Mouse (Mus musculus): Measurements from ENCODE around the gene Kpna7. TPM values are rescaled to one million over a fixed set of nuclear protein-coding genes. Genes with fewer than 3 reads are reported as not detected.
"Not testable (repeated sequence)": the region's sequence is repeated elsewhere in the genome, so short reads cannot be mapped to it uniquely, and the experiment has no call there.

The Kpna7 gene
- polyA plus RNA-seq, 1 experiment from 2014 or later, result 0.08 TPM

- Histone ChIP-seq H3K27me3 (replicated peaks; ENCODE audit: control insufficient read depth, insufficient read depth, low read length) (no peaks in the 10 kb centered on the region), H3K4me1 (replicated peaks; ENCODE audit: control insufficient read depth, insufficient read depth, low read length) (no peaks in the 10 kb centered on the region), H3K27ac (ENCODE audit: low read depth, low read length) (no peak overlapping the region), H3K9me3 (ENCODE audit: control insufficient read depth) (no peaks in the 10 kb centered on the region), H3K4me3 (ENCODE audit: low read depth, low read length) (no peak overlapping the region), H3K9ac (ENCODE audit: low read depth, low read length) (no peak overlapping the region), H3K4me2 (replicated peaks; ENCODE audit: low read depth) (no peak overlapping the region), H3K36me3 (ENCODE audit: control insufficient read depth, insufficient read depth) (peaks cover 39% of the 10 kb centered on the region)
- 83% methylated on average over 6 of the region's 6 CpGs for WGBS
- no peak for ATAC-seq
- no peak for TF ChIP-seq CTCF (IDR thresholded peaks at IDR 0.05; ENCODE audit: low read depth)
Measured at GRCm38 (mm10) chr5:145110401-145110800, 26.6 kb upstream of the Kpna7 start.

GRCm38 (mm10) chr5:145105694-145106275 lies 22.0 kb upstream of the Kpna7 start:
- no peak for ATAC-seq
- 80% methylated on average over 9 of the region's 9 CpGs for WGBS
- no peak for TF ChIP-seq CTCF (IDR thresholded peaks at IDR 0.05; ENCODE audit: low read depth)
- H3K27me3 ChIP-seq (replicated peaks; ENCODE audit: control insufficient read depth, insufficient read depth, low read length), result no peaks in the 10 kb centered on the region
- no peaks in the 10 kb centered on the region for H3K9me3 ChIP-seq (ENCODE audit: control insufficient read depth)
- H3K4me1 ChIP-seq (replicated peaks; ENCODE audit: control insufficient read depth, insufficient read depth, low read length), result no peaks in the 10 kb centered on the region
- H3K9ac ChIP-seq (ENCODE audit: low read depth, low read length), result no peak overlapping the region
- no peak overlapping the region for H3K27ac ChIP-seq (ENCODE audit: low read depth, low read length)
- no peak overlapping the region for H3K4me2 ChIP-seq (replicated peaks; ENCODE audit: low read depth)
- H3K36me3 ChIP-seq (ENCODE audit: control insufficient read depth, insufficient read depth), result peaks cover 75% of the 10 kb centered on the region
- no peak overlapping the region for H3K4me3 ChIP-seq (ENCODE audit: low read depth, low read length)

- ATAC-seq, result no peak
- 90% methylated on average over 9 of the region's 9 CpGs for WGBS
- Histone ChIP-seq H3K36me3 (ENCODE audit: control insufficient read depth, insufficient read depth) (peaks cover 85% of the 10 kb centered on the region), H3K4me1 (replicated peaks; ENCODE audit: control insufficient read depth, insufficient read depth, low read length) (no peaks in the 10 kb centered on the region), H3K4me3 (ENCODE audit: low read depth, low read length) (no peak overlapping the region), H3K27ac (ENCODE audit: low read depth, low read length) (0 out of 2 replicates have a peak overlapping the region, but pooled peaks have one; percentile 7), H3K27me3 (replicated peaks; ENCODE audit: control insufficient read depth, insufficient read depth, low read length) (no peaks in the 10 kb centered on the region), H3K4me2 (replicated peaks; ENCODE audit: low read depth) (no peak overlapping the region), H3K9ac (ENCODE audit: low read depth, low read length) (no peak overlapping the region), H3K9me3 (ENCODE audit: control insufficient read depth) (no peaks in the 10 kb centered on the region)
- no peak for TF ChIP-seq CTCF (IDR thresholded peaks at IDR 0.05; ENCODE audit: low read depth)
Measured at GRCm38 (mm10) chr5:145104328-145104727, 20.5 kb upstream of the Kpna7 start.

GRCm38 (mm10) chr5:145102706-145103105 lies 18.9 kb upstream of the Kpna7 start:
- no peaks in the 10 kb centered on the region for H3K4me1 ChIP-seq (replicated peaks; ENCODE audit: control insufficient read depth, insufficient read depth, low read length)
- H3K4me2 ChIP-seq (replicated peaks; ENCODE audit: low read depth), result 0 out of 2 replicates have a peak overlapping the region, but pooled peaks have one; percentile 17
- ATAC-seq, result peak; percentile 91
- TF ChIP-seq CTCF (IDR thresholded peaks at IDR 0.05; ENCODE audit: low read depth), result no peak
- H3K36me3 ChIP-seq (ENCODE audit: control insufficient read depth, insufficient read depth), result peaks cover 84% of the 10 kb centered on the region
- peak overlapping the region; percentile 46; the same call in 1 of the 2 replicates for H3K27ac ChIP-seq (ENCODE audit: low read depth, low read length)
- no peak overlapping the region for H3K4me3 ChIP-seq (ENCODE audit: low read depth, low read length)
- H3K9me3 ChIP-seq (ENCODE audit: control insufficient read depth), result no peaks in the 10 kb centered on the region
- H3K9ac ChIP-seq (ENCODE audit: low read depth, low read length), result no peak overlapping the region
- no peaks in the 10 kb centered on the region for H3K27me3 ChIP-seq (replicated peaks; ENCODE audit: control insufficient read depth, insufficient read depth, low read length)
- WGBS, result 33% methylated on average over 4 of the region's 4 CpGs

- Histone ChIP-seq H3K27ac (ENCODE audit: low read depth, low read length) (0 out of 2 replicates have a peak overlapping the region, but pooled peaks have one; percentile 28), H3K36me3 (ENCODE audit: control insufficient read depth, insufficient read depth) (peaks cover 84% of the 10 kb centered on the region)
- ATAC-seq; H3K27me3 ChIP-seq (replicated peaks; ENCODE audit: control insufficient read depth, insufficient read depth, low read length); H3K9me3 ChIP-seq (ENCODE audit: control insufficient read depth); H3K4me3 ChIP-seq (ENCODE audit: low read depth, low read length); H3K9ac ChIP-seq (ENCODE audit: low read depth, low read length); H3K4me1 ChIP-seq (replicated peaks; ENCODE audit: control insufficient read depth, insufficient read depth, low read length); H3K4me2 ChIP-seq (replicated peaks; ENCODE audit: low read depth): not testable (repeated sequence)
- 96% methylated on average over 11 of the region's 11 CpGs for WGBS
Measured at GRCm38 (mm10) chr5:145101451-145101850, 17.6 kb upstream of the Kpna7 start.

GRCm38 (mm10) chr5:145100960-145101359 lies 17.1 kb upstream of the Kpna7 start:
- Histone ChIP-seq H3K9me3 (ENCODE audit: control insufficient read depth) (no peaks in the 10 kb centered on the region), H3K4me1 (replicated peaks; ENCODE audit: control insufficient read depth, insufficient read depth, low read length) (no peaks in the 10 kb centered on the region), H3K4me3 (ENCODE audit: low read depth, low read length) (no peak overlapping the region), H3K9ac (ENCODE audit: low read depth, low read length) (no peak overlapping the region), H3K27me3 (replicated peaks; ENCODE audit: control insufficient read depth, insufficient read depth, low read length) (no peaks in the 10 kb centered on the region), H3K4me2 (replicated peaks; ENCODE audit: low read depth) (no peak overlapping the region), H3K36me3 (ENCODE audit: control insufficient read depth, insufficient read depth) (peaks cover 84% of the 10 kb centered on the region), H3K27ac (ENCODE audit: low read depth, low read length) (no peak overlapping the region)
- no peak for TF ChIP-seq CTCF (IDR thresholded peaks at IDR 0.05; ENCODE audit: low read depth)
- no peak for ATAC-seq
- WGBS, result 96% methylated on average over 9 of the region's 9 CpGs

All from intestine, postnatal 0 days (tissue).